Mouse (Mus musculus): ENCODE results near the gene Ccne1. TPM values are rescaled to one million over a fixed set of nuclear protein-coding genes. Genes with fewer than 3 reads are reported as not detected.
A peak's percentile ranks its signal among the peaks of the same experiment; 100 is the strongest.

The Ccne1 gene
- total RNA-seq, 1 experiment = 194 TPM

- H3K9ac ChIP-seq (ENCODE audit: insufficient read depth, low read depth, low read length, poor library complexity, severe bottlenecking) = peak overlapping the region; percentile 78
- peak; percentile 85 for DNase-seq (ENCODE audit: low read depth, low spot score)
- H3K9me3 ChIP-seq (ENCODE audit: control insufficient read depth, insufficient read depth, low read depth, low read length) = no peaks in the 10 kb centered on the region
- TF ChIP-seq HCFC1 (IDR thresholded peaks at IDR 0.05; ENCODE audit: borderline replicate concordance, insufficient read depth, low read length) (no peak), ZC3H11A (IDR thresholded peaks at IDR 0.05; ENCODE audit: borderline replicate concordance, low read depth, low read length) (peak; percentile 12; the same call in 1 of the 2 replicates), CHD2 (IDR thresholded peaks at IDR 0.05; ENCODE audit: low read depth, low read length) (peak; percentile 82)
- H3K36me3 ChIP-seq (ENCODE audit: control insufficient read depth, insufficient read depth, low read length, poor library complexity, severe bottlenecking) = no peaks in the 10 kb centered on the region
- H3K27ac ChIP-seq (ENCODE audit: insufficient read depth, low read depth, low read length, poor library complexity, severe bottlenecking) = peak overlapping the region; percentile 36; the same call in 1 of the 2 replicates
- peaks cover 3 to 6% of the 10 kb centered on the region in 2 experiments; a peak in 2 of 4 replicates for H3K4me1 ChIP-seq (ENCODE audit: control insufficient read depth in 2 of 2, insufficient read depth in 2 of 2, low read length in 2 of 2, poor library complexity in 1 of 2)
- peak overlapping the region; percentile 46 to 58 for H3K4me3 ChIP-seq (ENCODE audit: insufficient read depth in 1 of 2, low read depth in 1 of 2, low read length in 2 of 2, poor library complexity in 1 of 2, severe bottlenecking in 1 of 2)
- in situ Hi-C loops (cut with MboI; ENCODE audit: low sequenced_read_pairs in 2 of 2, unreplicated experiment in 2 of 2) = no loop called here
Observed at GRCm38 (mm10) chr7:38061060-38061970, 46.0 kb downstream of the Ccne1 start.

DNA sequence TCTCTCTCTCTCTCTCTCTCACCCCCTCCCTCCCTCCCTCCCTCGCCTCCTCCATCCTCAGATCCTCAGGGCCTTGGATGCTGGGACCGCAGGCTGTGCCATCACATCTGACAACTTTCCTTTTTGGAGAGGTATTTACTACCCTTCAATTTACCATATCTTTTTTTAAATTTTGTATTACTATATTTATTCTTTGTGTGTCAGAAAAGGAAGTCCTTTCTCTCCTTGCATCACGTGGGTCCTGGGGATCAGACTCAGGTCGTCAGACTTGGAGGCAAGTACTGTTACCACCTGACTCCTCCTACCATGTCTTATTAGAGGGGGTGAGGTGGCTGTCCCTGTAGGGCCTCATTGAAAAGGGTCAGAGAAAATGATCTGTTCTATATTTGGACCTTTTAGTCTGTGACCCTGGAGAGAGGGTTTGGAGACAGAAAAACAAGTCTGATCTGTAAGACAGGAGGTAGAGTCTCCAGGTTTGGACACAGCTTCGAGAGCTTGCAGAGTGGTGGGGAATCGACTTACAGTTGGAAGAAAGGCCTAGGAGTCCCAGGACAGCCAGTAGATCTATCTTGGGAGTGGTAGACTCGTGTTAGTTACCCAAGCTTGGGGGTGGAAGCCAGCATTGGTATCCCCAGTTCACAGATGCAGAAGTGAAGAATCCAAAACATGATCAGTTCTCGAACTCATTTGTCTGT, 47.6 kb downstream of the Ccne1 start:
- no peak for TF ChIP-seq ZC3H11A (IDR thresholded peaks at IDR 0.05; ENCODE audit: borderline replicate concordance, low read depth, low read length)
- TF ChIP-seq ZNF384 (IDR thresholded peaks at IDR 0.05; ENCODE audit: low read depth, low read length) = no peak
- TF ChIP-seq MAFK (IDR thresholded peaks at IDR 0.05; ENCODE audit: insufficient read depth, low read depth, low read length) = no peak
- TF ChIP-seq HCFC1 (IDR thresholded peaks at IDR 0.05; ENCODE audit: borderline replicate concordance, insufficient read depth, low read length) = no peak
- TF ChIP-seq CHD2 (IDR thresholded peaks at IDR 0.05; ENCODE audit: low read depth, low read length) = no peak
- in situ Hi-C loops (cut with MboI; ENCODE audit: low sequenced_read_pairs in 2 of 2, unreplicated experiment in 2 of 2) = no loop called here
- no peak overlapping the region for H3K9ac ChIP-seq (ENCODE audit: insufficient read depth, low read depth, low read length, poor library complexity, severe bottlenecking)
- DNase-seq (ENCODE audit: low read depth, low spot score) = no peak
- H3K27ac ChIP-seq (ENCODE audit: insufficient read depth, low read depth, low read length, poor library complexity, severe bottlenecking) = no peak overlapping the region
- H3K4me1 ChIP-seq (ENCODE audit: control insufficient read depth in 2 of 2, insufficient read depth in 2 of 2, low read length in 2 of 2, poor library complexity in 1 of 2) = peaks cover 0 to 2% of the 10 kb centered on the region in 2 experiments; a peak in 2 of 4 replicates
- H3K36me3 ChIP-seq (ENCODE audit: control insufficient read depth, insufficient read depth, low read length, poor library complexity, severe bottlenecking) = no peaks in the 10 kb centered on the region
- H3K9me3 ChIP-seq (ENCODE audit: control insufficient read depth, insufficient read depth, low read depth, low read length) = no peaks in the 10 kb centered on the region
- H3K4me3 ChIP-seq (ENCODE audit: insufficient read depth in 1 of 2, low read depth in 1 of 2, low read length in 2 of 2, poor library complexity in 1 of 2, severe bottlenecking in 1 of 2) = no peak overlapping the region

DNA sequence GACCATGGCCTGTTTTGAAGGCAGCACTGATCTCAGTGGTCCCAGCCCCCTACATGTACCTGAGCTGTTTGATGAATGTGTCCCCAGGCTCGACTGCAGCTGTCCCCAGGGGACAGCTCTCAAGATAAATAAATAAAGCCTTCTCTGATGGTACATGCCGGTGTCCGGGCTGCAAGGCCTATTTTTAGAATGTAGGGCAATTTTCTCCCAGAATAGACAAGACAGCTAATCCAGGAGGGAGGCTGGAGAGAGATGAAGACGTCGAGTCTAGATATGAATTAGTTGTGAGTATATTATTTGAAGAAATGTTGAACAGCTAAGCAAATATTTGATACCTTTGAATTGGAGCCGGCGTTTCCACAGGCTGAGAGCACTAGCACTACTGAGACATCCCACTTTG, 48.2 kb downstream of the Ccne1 start:
- Histone ChIP-seq H3K27ac (ENCODE audit: insufficient read depth, low read depth, low read length, poor library complexity, severe bottlenecking) (no peak overlapping the region), H3K36me3 (ENCODE audit: control insufficient read depth, insufficient read depth, low read length, poor library complexity, severe bottlenecking) (no peaks in the 10 kb centered on the region), H3K9me3 (ENCODE audit: control insufficient read depth, insufficient read depth, low read depth, low read length) (no peaks in the 10 kb centered on the region), H3K9ac (ENCODE audit: insufficient read depth, low read depth, low read length, poor library complexity, severe bottlenecking) (no peak overlapping the region), H3K4me3 (ENCODE audit: insufficient read depth in 1 of 2, low read depth in 1 of 2, low read length in 2 of 2, poor library complexity in 1 of 2, severe bottlenecking in 1 of 2) (no peak overlapping the region), H3K4me1 (ENCODE audit: control insufficient read depth in 2 of 2, insufficient read depth in 2 of 2, low read length in 2 of 2, poor library complexity in 1 of 2) (no peaks in the 10 kb centered on the region; a peak in 1 of 4 replicates)
- no peak for DNase-seq (ENCODE audit: low read depth, low spot score)
- TF ChIP-seq CHD2 (IDR thresholded peaks at IDR 0.05; ENCODE audit: low read depth, low read length) (no peak), ZC3H11A (IDR thresholded peaks at IDR 0.05; ENCODE audit: borderline replicate concordance, low read depth, low read length) (no peak), HCFC1 (IDR thresholded peaks at IDR 0.05; ENCODE audit: borderline replicate concordance, insufficient read depth, low read length) (no peak), MAFK (IDR thresholded peaks at IDR 0.05; ENCODE audit: insufficient read depth, low read depth, low read length) (no peak)
- in situ Hi-C loops (cut with MboI; ENCODE audit: low sequenced_read_pairs in 2 of 2, unreplicated experiment in 2 of 2) = no loop called here

DNA sequence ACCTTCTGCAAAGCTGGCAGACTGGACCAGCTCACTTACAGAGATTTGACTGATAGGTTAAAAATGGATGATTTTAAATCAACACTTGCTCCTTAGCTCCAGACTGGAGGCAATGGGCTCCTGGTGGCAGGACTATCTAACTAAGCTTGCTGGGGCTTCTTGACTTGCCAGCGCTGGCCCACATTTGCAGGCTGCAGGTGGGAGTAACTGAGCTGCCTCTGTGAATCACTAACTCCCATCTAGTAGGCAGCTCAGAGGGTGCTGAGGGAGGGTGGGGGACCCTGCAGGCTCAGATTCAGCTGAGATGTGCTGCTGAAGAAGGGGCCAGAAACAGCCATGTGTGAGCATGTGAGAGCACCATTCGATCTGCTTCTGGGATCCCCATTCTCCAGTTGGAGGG, 51.3 kb downstream of the Ccne1 start:
- DNase-seq (ENCODE audit: low read depth, low spot score) = no peak
- no peak overlapping the region for H3K27ac ChIP-seq (ENCODE audit: insufficient read depth, low read depth, low read length, poor library complexity, severe bottlenecking)
- no peaks in the 10 kb centered on the region for H3K9me3 ChIP-seq (ENCODE audit: control insufficient read depth, insufficient read depth, low read depth, low read length)
- H3K4me3 ChIP-seq (ENCODE audit: insufficient read depth in 1 of 2, low read depth in 1 of 2, low read length in 2 of 2, poor library complexity in 1 of 2, severe bottlenecking in 1 of 2) = no peak overlapping the region
- in situ Hi-C loops (cut with MboI; ENCODE audit: low sequenced_read_pairs in 2 of 2, unreplicated experiment in 2 of 2) = no loop called here
- no peaks in the 10 kb centered on the region; a peak in 1 of 4 replicates for H3K4me1 ChIP-seq (ENCODE audit: control insufficient read depth in 2 of 2, insufficient read depth in 2 of 2, low read length in 2 of 2, poor library complexity in 1 of 2)
- H3K36me3 ChIP-seq (ENCODE audit: control insufficient read depth, insufficient read depth, low read length, poor library complexity, severe bottlenecking) = no peaks in the 10 kb centered on the region
- H3K9ac ChIP-seq (ENCODE audit: insufficient read depth, low read depth, low read length, poor library complexity, severe bottlenecking) = no peak overlapping the region
- TF ChIP-seq HCFC1 (IDR thresholded peaks at IDR 0.05; ENCODE audit: borderline replicate concordance, insufficient read depth, low read length) (no peak), ZC3H11A (IDR thresholded peaks at IDR 0.05; ENCODE audit: borderline replicate concordance, low read depth, low read length) (no peak), MAFK (IDR thresholded peaks at IDR 0.05; ENCODE audit: insufficient read depth, low read depth, low read length) (no peak), ZNF384 (IDR thresholded peaks at IDR 0.05; ENCODE audit: low read depth, low read length) (no peak), CHD2 (IDR thresholded peaks at IDR 0.05; ENCODE audit: low read depth, low read length) (no peak)

Measured in ES-E14 (cell line).